Mouse (Mus musculus): ENCODE measurements around the gene Vps26c. TPM values are rescaled to one million over a fixed set of nuclear protein-coding genes. Genes with fewer than 3 reads are reported as not detected.
"Not testable (repeated sequence)": the region's sequence is repeated elsewhere in the genome, so short reads cannot be mapped to it uniquely, and the experiment has no call there.

The Vps26c gene
- polyA plus RNA-seq, 1 experiment from 2014 or later = 56.1 TPM

GRCm38 (mm10) chr16:94508769-94509168, 17.9 kb downstream of the Vps26c start:
- peaks cover 80% of the 10 kb centered on the region for H3K36me3 ChIP-seq (replicated peaks)
- H3K4me1 ChIP-seq = no peaks in the 10 kb centered on the region
- no peaks in the 10 kb centered on the region for H3K27me3 ChIP-seq (ENCODE audit: poor library complexity, severe bottlenecking)
- no peak overlapping the region for H3K27ac ChIP-seq
- no peak overlapping the region for H3K4me3 ChIP-seq
- no peaks in the 10 kb centered on the region for H3K9me3 ChIP-seq
- no peak for DNase-seq (ENCODE audit: extremely low spot score, low spot score)
- 95% methylated on average over 8 of the region's 8 CpGs for WGBS

- no peak for DNase-seq (ENCODE audit: extremely low spot score, low spot score)
- H3K27ac ChIP-seq = no peak overlapping the region
- no peaks in the 10 kb centered on the region for H3K9me3 ChIP-seq
- H3K27me3 ChIP-seq (ENCODE audit: poor library complexity, severe bottlenecking) = no peaks in the 10 kb centered on the region
- H3K36me3 ChIP-seq (replicated peaks) = peaks cover 87% of the 10 kb centered on the region
- no peak overlapping the region for H3K4me3 ChIP-seq
- H3K4me1 ChIP-seq = no peaks in the 10 kb centered on the region
- 97% methylated on average over 2 of the region's 2 CpGs for WGBS
These were observed 19.6 kb downstream of the Vps26c start for GRCm38 (mm10) chr16:94507071-94507470.

GRCm38 (mm10) chr16:94504192-94504591, 22.4 kb downstream of the Vps26c start:
- Histone ChIP-seq H3K4me3 (no peak overlapping the region), H3K4me1 (no peaks in the 10 kb centered on the region), H3K9me3 (no peaks in the 10 kb centered on the region), H3K36me3 (replicated peaks) (peaks cover 87% of the 10 kb centered on the region), H3K27me3 (ENCODE audit: poor library complexity, severe bottlenecking) (no peaks in the 10 kb centered on the region), H3K27ac (no peak overlapping the region)
- DNase-seq (ENCODE audit: extremely low spot score, low spot score) = no peak
- WGBS = 96% methylated on average over 5 of the region's 5 CpGs

DNA sequence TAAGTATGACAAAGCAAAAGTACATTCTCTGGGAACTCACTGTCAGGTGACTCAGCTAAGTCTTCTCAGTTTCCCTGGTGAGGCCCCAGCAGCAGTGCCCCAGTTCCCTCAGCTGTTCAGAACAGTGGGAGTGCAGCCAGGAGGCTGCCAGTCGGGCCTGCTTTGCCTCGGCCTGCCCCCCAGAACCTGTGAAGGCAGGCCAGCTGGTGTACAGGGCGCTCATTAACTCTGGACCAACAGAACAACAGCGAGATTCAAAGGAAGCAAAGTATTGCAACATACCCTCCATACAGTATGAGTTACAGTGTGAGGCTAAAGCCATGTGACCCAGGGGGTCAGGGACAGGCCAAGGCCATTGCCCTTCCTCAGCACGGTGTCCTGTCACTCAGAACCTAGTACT, 28.7 kb downstream of the Vps26c start:
- Histone ChIP-seq H3K4me1 (no peaks in the 10 kb centered on the region), H3K4me3 (no peak overlapping the region), H3K27me3 (ENCODE audit: poor library complexity, severe bottlenecking) (no peaks in the 10 kb centered on the region), H3K9me3 (no peaks in the 10 kb centered on the region), H3K36me3 (replicated peaks) (peaks cover 75% of the 10 kb centered on the region), H3K27ac (no peak overlapping the region)
- no peak for DNase-seq (ENCODE audit: extremely low spot score, low spot score)
- WGBS = 92% methylated on average over 5 of the region's 5 CpGs

- not testable (repeated sequence) for H3K27ac ChIP-seq; H3K4me1 ChIP-seq; H3K4me3 ChIP-seq; H3K9me3 ChIP-seq; DNase-seq (ENCODE audit: extremely low spot score, low spot score); H3K27me3 ChIP-seq (ENCODE audit: poor library complexity, severe bottlenecking)
- WGBS = 93% methylated on average over 7 of the region's 7 CpGs
- H3K36me3 ChIP-seq (replicated peaks) = peaks cover 68% of the 10 kb centered on the region
These were observed 29.5 kb downstream of the Vps26c start for GRCm38 (mm10) chr16:94497176-94497575.

GRCm38 (mm10) chr16:94489326-94489725, 37.3 kb downstream of the Vps26c start:
- Histone ChIP-seq H3K9me3 (no peaks in the 10 kb centered on the region), H3K4me3 (no peak overlapping the region), H3K27me3 (ENCODE audit: poor library complexity, severe bottlenecking) (no peaks in the 10 kb centered on the region), H3K4me1 (no peaks in the 10 kb centered on the region), H3K27ac (no peak overlapping the region), H3K36me3 (replicated peaks) (no peaks in the 10 kb centered on the region)
- WGBS = 94% methylated on average over 5 of the region's 5 CpGs
- DNase-seq (ENCODE audit: extremely low spot score, low spot score) = no peak

DNA sequence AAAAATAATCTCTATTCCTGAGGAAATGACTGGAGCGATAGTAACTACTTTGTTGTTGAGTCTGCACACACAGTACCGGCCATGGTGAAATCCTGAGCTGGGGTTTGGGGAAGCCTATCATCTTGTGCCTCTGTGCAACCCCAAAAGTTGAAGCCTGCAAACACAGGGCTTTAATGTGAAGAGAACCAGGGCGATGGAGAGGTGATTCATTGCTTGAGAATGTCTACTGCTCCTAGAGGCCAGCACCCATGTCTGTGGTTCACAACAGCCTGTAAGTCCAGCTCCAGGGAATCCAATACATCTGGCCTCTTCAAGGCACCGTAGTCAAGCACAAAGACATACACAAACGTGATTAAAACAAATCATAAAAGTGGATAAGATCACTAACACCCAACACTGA, 39.3 kb downstream of the Vps26c start:
- 90% methylated on average over 5 of the region's 5 CpGs for WGBS
- H3K4me3 ChIP-seq = no peak overlapping the region

GRCm38 (mm10) chr16:94484752-94485535, 41.7 kb downstream of the Vps26c start:
- DNase-seq (ENCODE audit: extremely low spot score, low spot score) = no peak
- H3K27ac ChIP-seq = no peak overlapping the region
- 80% methylated on average over 11 of the region's 11 CpGs for WGBS

More for the DNA sequence above, 39.3 kb downstream of the Vps26c start:
- no peak for DNase-seq (ENCODE audit: extremely low spot score, low spot score)
- no peaks in the 10 kb centered on the region for H3K27me3 ChIP-seq (ENCODE audit: poor library complexity, severe bottlenecking)
- H3K9me3 ChIP-seq = no peaks in the 10 kb centered on the region
- no peaks in the 10 kb centered on the region for H3K4me1 ChIP-seq
- no peaks in the 10 kb centered on the region for H3K36me3 ChIP-seq (replicated peaks)
- H3K27ac ChIP-seq = no peak overlapping the region

GRCm38 (mm10) chr16:94473086-94473822, 53.4 kb downstream of the Vps26c start:
- Histone ChIP-seq H3K36me3 (replicated peaks) (peaks cover 60% of the 10 kb centered on the region), H3K27ac (no peak overlapping the region), H3K4me1 (no peaks in the 10 kb centered on the region), H3K9me3 (no peaks in the 10 kb centered on the region), H3K4me3 (no peak overlapping the region), H3K27me3 (ENCODE audit: poor library complexity, severe bottlenecking) (no peaks in the 10 kb centered on the region)
- WGBS = 89% methylated on average over 11 of the region's 11 CpGs
- DNase-seq (ENCODE audit: extremely low spot score, low spot score) = no peak

More at GRCm38 (mm10) chr16:94484752-94485535, 41.7 kb downstream of the Vps26c start:
- H3K4me3 ChIP-seq = no peak overlapping the region
- no peaks in the 10 kb centered on the region for H3K9me3 ChIP-seq
- H3K36me3 ChIP-seq (replicated peaks) = no peaks in the 10 kb centered on the region
- no peaks in the 10 kb centered on the region for H3K4me1 ChIP-seq
- no peaks in the 10 kb centered on the region for H3K27me3 ChIP-seq (ENCODE audit: poor library complexity, severe bottlenecking)

- Histone ChIP-seq H3K9me3 (no peaks in the 10 kb centered on the region), H3K27ac (no peak overlapping the region), H3K27me3 (ENCODE audit: poor library complexity, severe bottlenecking) (no peaks in the 10 kb centered on the region), H3K4me3 (no peak overlapping the region), H3K36me3 (replicated peaks) (peaks cover 64% of the 10 kb centered on the region), H3K4me1 (no peaks in the 10 kb centered on the region)
- WGBS = 77% methylated on average over 8 of the region's 8 CpGs
- no peak for DNase-seq (ENCODE audit: extremely low spot score, low spot score)
These were observed 54.1 kb downstream of the Vps26c start for GRCm38 (mm10) chr16:94472515-94472951.

DNA sequence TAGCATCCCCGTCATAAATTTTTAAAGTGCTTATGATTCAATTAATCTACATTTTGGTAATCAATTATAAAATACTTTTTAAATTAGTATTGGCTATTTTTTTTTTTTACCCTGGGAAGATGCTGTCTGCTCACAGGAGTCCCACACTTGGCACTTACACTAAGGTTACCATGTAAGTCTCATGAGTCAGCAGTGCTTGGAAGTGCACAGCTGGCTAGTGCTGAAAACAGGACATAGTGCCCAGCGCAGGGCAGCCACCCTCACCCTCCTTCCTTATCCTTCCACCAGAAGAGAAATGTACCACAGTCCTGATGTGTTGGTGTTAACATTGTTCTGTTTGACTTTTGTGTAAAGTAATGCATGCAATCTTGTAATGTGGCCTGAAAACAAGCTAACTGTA, 58.2 kb downstream of the Vps26c start:
- Histone ChIP-seq H3K36me3 (replicated peaks) (peaks cover 100% of the 10 kb centered on the region), H3K27ac (no peak overlapping the region), H3K4me1 (no peaks in the 10 kb centered on the region), H3K4me3 (no peak overlapping the region), H3K9me3 (no peaks in the 10 kb centered on the region), H3K27me3 (ENCODE audit: poor library complexity, severe bottlenecking) (no peaks in the 10 kb centered on the region)
- WGBS = 95% methylated on average over 2 of the region's 2 CpGs
- DNase-seq (ENCODE audit: extremely low spot score, low spot score) = no peak

GRCm38 (mm10) chr16:94467337-94468055, 59.1 kb downstream of the Vps26c start:
- DNase-seq (ENCODE audit: extremely low spot score, low spot score) = no peak
- no peaks in the 10 kb centered on the region for H3K27me3 ChIP-seq (ENCODE audit: poor library complexity, severe bottlenecking)
- peaks cover 100% of the 10 kb centered on the region for H3K36me3 ChIP-seq (replicated peaks)
- H3K9me3 ChIP-seq = no peaks in the 10 kb centered on the region
- H3K4me1 ChIP-seq = no peaks in the 10 kb centered on the region
- WGBS = 91% methylated on average over 11 of the region's 11 CpGs
- no peak overlapping the region for H3K4me3 ChIP-seq
- H3K27ac ChIP-seq = no peak overlapping the region

DNA sequence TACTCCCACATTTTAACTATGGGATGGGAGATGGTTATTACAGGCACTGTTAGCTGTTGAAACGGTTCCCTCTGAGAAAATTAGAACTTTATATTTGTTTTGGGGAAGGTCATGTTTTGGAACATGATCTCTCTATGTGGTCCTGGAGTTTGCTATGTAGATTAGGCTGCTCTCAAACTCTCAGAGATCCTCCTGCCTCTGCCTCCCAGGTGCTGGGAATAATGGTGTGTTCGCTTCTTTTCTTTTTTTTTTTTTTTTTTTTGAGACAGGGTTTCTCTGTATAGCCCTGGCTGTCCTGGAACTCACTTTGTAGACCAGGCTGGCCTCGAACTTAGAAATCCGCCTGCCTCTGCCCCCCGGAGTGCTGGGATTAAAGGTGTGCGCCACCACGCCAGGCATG, 60.3 kb downstream of the Vps26c start:
- DNase-seq (ENCODE audit: extremely low spot score, low spot score) = not testable (repeated sequence)

More for the DNA sequence above, 60.3 kb downstream of the Vps26c start:
- not testable (repeated sequence) for H3K27ac ChIP-seq; H3K9me3 ChIP-seq; H3K4me3 ChIP-seq; H3K27me3 ChIP-seq (ENCODE audit: poor library complexity, severe bottlenecking); H3K4me1 ChIP-seq
- WGBS = 96% methylated on average over 7 of the region's 7 CpGs
- peaks cover 100% of the 10 kb centered on the region for H3K36me3 ChIP-seq (replicated peaks)
